Mouse (Mus musculus) lung, adult 2 months (tissue): Measurements from ENCODE around the gene Shf.

Experiments
- CTCF ChIP-seq: fragments of 200-500 bp; IDR thresholded peaks from 2 replicates; pipeline ENCODE4 v1.5.1; 2011; ENCODE audit warnings: mild to moderate bottlenecking, low read length, control low read depth; ENCODE audit not compliant: insufficient read depth
- POLR2A ChIP-seq: fragments of 200-500 bp; IDR thresholded peaks from 2 replicates; pipeline ENCODE4 v1.6.1; 2011; ENCODE audit warnings: low read depth, mild to moderate bottlenecking, control low read depth, low read length, borderline replicate concordance; ENCODE audit errors: extremely low read depth

DNA sequence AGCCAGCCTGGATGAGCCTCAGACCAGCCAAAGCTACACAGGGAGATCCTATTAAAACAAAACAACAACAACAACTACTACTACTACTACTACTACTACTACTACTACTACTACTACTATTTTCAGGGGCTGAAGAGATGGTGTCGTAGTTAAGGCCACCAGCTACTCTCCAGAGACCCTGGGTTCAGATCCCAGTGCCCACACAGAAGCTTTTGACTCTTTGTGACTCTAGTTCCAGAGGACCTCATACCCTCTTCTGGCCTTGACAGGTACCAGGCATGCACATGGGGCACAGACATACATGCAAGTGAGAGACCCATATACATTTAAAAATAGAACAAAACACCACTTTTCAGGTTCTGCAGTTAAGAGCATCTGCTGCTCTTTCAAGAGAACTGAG is 3.6 kb upstream of the Shf start:
- TF ChIP-seq CTCF (no peak), POLR2A (no peak)
